Mouse (Mus musculus): ENCODE results near the gene Abl2.
A peak's percentile ranks its signal among the peaks of the same experiment; 100 is the strongest.

Abl2 gene

DNA sequence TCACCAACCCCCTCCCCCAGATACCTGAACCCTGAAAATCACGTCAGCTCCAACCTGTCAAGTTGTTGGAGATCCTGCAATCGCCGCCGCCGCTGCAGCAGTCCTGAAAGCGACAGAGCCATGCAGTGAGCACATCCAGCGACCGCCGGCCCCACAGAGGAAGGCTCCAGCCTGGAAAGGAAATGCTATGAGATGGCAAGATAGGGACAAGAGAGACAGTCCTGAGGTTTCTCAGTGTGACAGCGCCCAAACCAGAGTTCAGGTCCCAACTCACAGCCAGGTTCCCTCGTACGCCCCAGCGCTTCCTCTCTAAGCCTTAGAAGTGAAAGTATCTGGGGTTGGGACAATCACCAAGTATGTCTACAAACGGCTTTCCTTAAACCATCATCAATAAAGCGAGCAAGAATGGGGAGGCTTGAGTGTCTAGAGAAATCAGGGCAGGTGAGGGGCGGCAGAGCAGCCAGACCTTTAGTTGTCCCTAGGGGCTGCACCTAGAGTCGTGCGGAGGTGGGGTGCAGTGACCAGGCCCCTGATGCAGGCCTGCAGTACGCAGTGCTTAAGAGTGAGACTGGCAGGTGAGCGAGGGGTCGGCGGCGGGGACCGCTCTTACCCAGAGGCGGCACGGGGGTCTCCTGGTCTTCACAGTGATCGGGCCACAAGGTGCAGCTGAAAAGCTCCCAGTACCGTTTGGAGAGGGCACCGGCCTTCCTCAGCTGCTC lies 115.0 kb downstream of the Abl2 start:
- peak; percentile 67 for DNase-seq

DNA sequence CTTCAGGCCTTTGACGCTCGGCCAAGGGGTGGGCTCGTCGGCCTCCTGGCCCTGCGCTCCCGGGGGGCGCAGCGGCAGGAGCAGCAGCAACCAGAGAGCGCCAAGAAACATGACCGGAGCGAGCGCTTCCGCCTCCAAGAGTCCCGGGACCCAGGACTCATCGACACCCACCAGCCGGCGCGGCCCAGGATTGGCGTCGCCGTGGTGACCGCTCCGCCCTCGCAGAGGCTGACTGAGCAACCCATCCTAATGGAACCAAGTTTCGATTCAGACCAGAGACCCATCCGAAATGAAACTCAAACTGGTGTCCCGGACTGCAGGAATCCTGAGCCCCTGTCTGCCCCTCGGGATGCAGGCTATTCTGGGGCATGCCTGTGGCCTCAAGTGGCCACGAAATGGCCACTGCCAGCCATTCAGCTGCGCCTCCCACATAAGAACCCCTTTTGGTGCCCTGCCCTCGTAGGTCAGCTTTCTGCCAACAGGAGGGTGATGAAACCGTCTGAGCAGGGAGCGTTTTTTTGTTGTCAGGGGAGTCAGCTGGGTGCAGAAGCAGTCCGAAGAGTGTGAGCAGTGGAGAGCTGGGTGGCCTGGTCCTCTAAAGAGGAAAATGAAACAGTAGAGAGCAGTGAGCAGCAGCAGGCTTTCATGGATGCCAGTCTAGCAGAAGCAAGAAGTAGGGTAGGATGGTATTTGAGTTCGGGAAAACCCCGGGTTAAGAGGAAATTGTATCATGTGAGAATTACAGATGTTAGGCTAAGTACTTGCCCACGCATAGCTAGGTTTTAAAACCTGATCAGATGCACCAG lies 115.8 kb downstream of the Abl2 start, which contains the start of gene Tor3a:
Gene Tor3a, minus strand, starts transcription at position 162 of the 806 bp plus-strand sequence.
- peak; percentile 84 to 85 for DNase-seq

- peak; percentile 67 to 70 for DNase-seq
These were observed 117.6 kb downstream of the Abl2 start for GRCm38 (mm10) chr1:156676171-156676570.

- no peak for DNase-seq
These were observed 118.0 kb downstream of the Abl2 start for GRCm38 (mm10) chr1:156676596-156676995.

DNA sequence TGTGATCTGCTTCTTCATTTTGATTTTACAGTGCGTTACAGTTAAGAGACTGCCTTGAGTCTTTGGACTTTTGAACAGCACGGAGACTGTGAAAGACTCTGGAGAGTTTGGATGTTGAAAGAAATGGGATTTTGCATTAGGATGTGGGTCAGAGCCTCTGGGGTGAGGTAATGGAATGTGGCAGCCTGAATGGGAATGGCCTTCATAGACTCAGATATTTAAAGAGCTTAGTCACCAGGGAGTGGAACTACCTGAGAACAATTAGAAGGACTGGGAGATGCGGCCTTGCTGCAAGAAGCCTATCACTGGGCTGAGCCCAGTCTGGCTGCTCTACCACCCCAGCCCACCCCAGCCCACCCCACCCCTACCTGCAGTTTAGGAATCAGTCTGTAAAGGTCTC lies 118.6 kb downstream of the Abl2 start:
- DNase-seq = no peak

- DNase-seq = no peak
These were observed 121.0 kb downstream of the Abl2 start for GRCm38 (mm10) chr1:156679599-156679998.

GRCm38 (mm10) chr1:156686025-156686661 lies 127.6 kb downstream of the Abl2 start:
- no peak for DNase-seq

Data from B cell, adult 2 months (primary cell).